Mouse (Mus musculus) thymus, adult 2 months (tissue): ENCODE data around the gene Esd.

ENCODE experiments used
- CTCF ChIP-seq: fragments of 200-500 bp; IDR thresholded peaks from 2 replicates; pipeline ENCODE4 v1.5.1; 2012; ENCODE audit warnings: mild to moderate bottlenecking, control low read depth, low read length, moderate library complexity, borderline replicate concordance; ENCODE audit not compliant: control insufficient read depth, poor library complexity, insufficient read depth; ENCODE audit errors: extremely low read depth
- POLR2A ChIP-seq: fragments of 200-500 bp; IDR thresholded peaks from 2 replicates; pipeline ENCODE4 v1.6.1; 2012; ENCODE audit warnings: mild to moderate bottlenecking, low read length, control low read depth, moderate library complexity; ENCODE audit not compliant: control insufficient read depth, poor library complexity, insufficient read depth; ENCODE audit errors: extremely low read depth

- no peak for TF ChIP-seq CTCF
- no peak for TF ChIP-seq POLR2A
These were observed 1.3 kb downstream of the Esd start for GRCm38 (mm10) chr14:74733397-74733796.
